Mouse (Mus musculus) thymus, adult 2 months (tissue): ENCODE data around the gene Etl4.

Experiments
- CTCF ChIP-seq: fragments of 200-500 bp; IDR thresholded peaks from 2 replicates; pipeline ENCODE4 v1.5.1; 2012; ENCODE audit warnings: mild to moderate bottlenecking, control low read depth, low read length, moderate library complexity, borderline replicate concordance; ENCODE audit not compliant: control insufficient read depth, poor library complexity, insufficient read depth; ENCODE audit errors: extremely low read depth
- POLR2A ChIP-seq: fragments of 200-500 bp; IDR thresholded peaks from 2 replicates; pipeline ENCODE4 v1.6.1; 2012; ENCODE audit warnings: mild to moderate bottlenecking, low read length, control low read depth, moderate library complexity; ENCODE audit not compliant: control insufficient read depth, poor library complexity, insufficient read depth; ENCODE audit errors: extremely low read depth

DNA sequence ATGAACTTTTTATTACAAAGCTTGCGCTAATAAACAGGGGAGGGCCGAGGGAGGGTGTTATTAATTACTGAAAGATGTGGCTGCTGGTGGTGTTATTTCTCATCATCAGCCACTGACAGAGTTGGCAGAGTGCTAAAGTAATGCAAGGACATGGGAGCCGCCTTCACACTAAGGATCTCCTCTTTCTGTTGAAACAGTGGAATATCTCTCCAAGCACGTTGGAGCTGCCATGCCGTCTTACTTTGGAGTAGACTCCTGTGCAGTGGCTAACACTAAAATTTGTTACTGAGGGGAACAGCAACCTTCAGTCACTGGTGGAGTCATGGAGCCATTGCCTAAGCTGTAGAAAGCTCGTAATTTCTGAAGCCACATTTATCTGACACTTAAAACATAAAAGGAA is 694.0 kb downstream of the Etl4 start:
- TF ChIP-seq CTCF (no peak), POLR2A (no peak)
